Mouse (Mus musculus) frontal cortex, postnatal 36 days (tissue): ENCODE data around the gene Olfr195.
"Not testable (repeated sequence)": the region's sequence is repeated elsewhere in the genome, so short reads cannot be mapped to it uniquely, and the experiment has no call there.

Experiments
- DNase-seq, 2 experiments: peaks; one replicate each; pipeline ENCODE4 v3.0.0; 2022; ENCODE audit warnings: low spot score in 2 of 2

Gene Olfr195

GRCm38 (mm10) chr16:59146746-59147145, at the start of gene Olfr195:
Gene Olfr195, plus strand, starts transcription at chr16:59147046.
- no peak for DNase-seq

GRCm38 (mm10) chr16:59105312-59105711, 41.5 kb upstream of the Olfr195 start:
- DNase-seq = no peak

GRCm38 (mm10) chr16:59108522-59108921, 38.3 kb upstream of the Olfr195 start:
- DNase-seq = not testable (repeated sequence)

GRCm38 (mm10) chr16:59111781-59112180, 35.1 kb upstream of the Olfr195 start, which contains the start of gene Olfr193:
Gene Olfr193, minus strand, starts transcription at chr16:59111881.
- DNase-seq = no peak

GRCm38 (mm10) chr16:59120969-59121368, 25.9 kb upstream of the Olfr195 start, which contains the start of gene Olfr194:
Gene Olfr194, minus strand, starts transcription at chr16:59121069.
- no peak for DNase-seq

- DNase-seq = peak in 1 of 2 experiments; percentile 16
These were observed 16.1 kb upstream of the Olfr195 start for GRCm38 (mm10) chr16:59130740-59131139.

- DNase-seq = no peak
These were observed 5.7 kb upstream of the Olfr195 start for GRCm38 (mm10) chr16:59141105-59141504.

GRCm38 (mm10) chr16:59151996-59152395, 5.2 kb downstream of the Olfr195 start:
- no peak for DNase-seq

- DNase-seq = no peak
These were observed 23.5 kb downstream of the Olfr195 start, which contains the start of gene Olfr196 for GRCm38 (mm10) chr16:59170354-59170753. Gene Olfr196, minus strand, starts transcription at chr16:59170454.
